Mouse (Mus musculus): ENCODE results near the gene Dcakd. TPM values are rescaled to one million over a fixed set of nuclear protein-coding genes. Genes with fewer than 3 reads are reported as not detected.

The Dcakd gene
- polyA plus RNA-seq, 1 experiment from 2014 or later: 276 TPM

GRCm38 (mm10) chr11:102958870-102959269, 69.3 kb downstream of the Dcakd start:
- Histone ChIP-seq H3K27ac (ENCODE audit: low read depth, low read length) (no peak overlapping the region), H3K36me3 (ENCODE audit: control insufficient read depth, insufficient read depth, low read length) (no peaks in the 10 kb centered on the region), H3K27me3 (ENCODE audit: control insufficient read depth, insufficient read depth, low read length) (no peaks in the 10 kb centered on the region), H3K9ac (ENCODE audit: low read length) (no peak overlapping the region), H3K4me2 (ENCODE audit: low read depth, low read length, severe bottlenecking) (no peak overlapping the region), H3K4me1 (replicated peaks; ENCODE audit: control insufficient read depth, insufficient read depth, low read length) (peaks cover 9% of the 10 kb centered on the region; the same call in 1 of the 2 replicates), H3K9me3 (ENCODE audit: control insufficient read depth, low read length) (no peaks in the 10 kb centered on the region), H3K4me3 (ENCODE audit: low read depth, low read length) (no peak overlapping the region)
- ATAC-seq (replicated peaks; ENCODE audit: low FRiP score): no peak
- no peak for DNase-seq (ENCODE audit: low spot score)
- WGBS: 83% methylated on average over 1 of the region's 1 CpGs

- no peak overlapping the region for H3K4me3 ChIP-seq (ENCODE audit: low read depth, low read length)
- no peak overlapping the region for H3K27ac ChIP-seq (ENCODE audit: low read depth, low read length)
- DNase-seq (ENCODE audit: low spot score) (no peak), ATAC-seq (replicated peaks; ENCODE audit: low FRiP score) (no peak)
- no peak overlapping the region for H3K9ac ChIP-seq (ENCODE audit: low read length)
- no peaks in the 10 kb centered on the region for H3K27me3 ChIP-seq (ENCODE audit: control insufficient read depth, insufficient read depth, low read length)
- H3K4me1 ChIP-seq (replicated peaks; ENCODE audit: control insufficient read depth, insufficient read depth, low read length): peaks cover 7% of the 10 kb centered on the region; the same call in 1 of the 2 replicates
- no peaks in the 10 kb centered on the region for H3K9me3 ChIP-seq (ENCODE audit: control insufficient read depth, low read length)
- no peak overlapping the region for H3K4me2 ChIP-seq (ENCODE audit: low read depth, low read length, severe bottlenecking)
- no peaks in the 10 kb centered on the region for H3K36me3 ChIP-seq (ENCODE audit: control insufficient read depth, insufficient read depth, low read length)
- WGBS: 94% methylated on average over 6 of the region's 6 CpGs
Measured at GRCm38 (mm10) chr11:102958431-102958830, 69.7 kb downstream of the Dcakd start.

- no peak for DNase-seq (ENCODE audit: low spot score)
- H3K9ac ChIP-seq (ENCODE audit: low read length): no peak overlapping the region
- 86% methylated on average over 8 of the region's 8 CpGs for WGBS
- H3K27ac ChIP-seq (ENCODE audit: low read depth, low read length): no peak overlapping the region
- H3K4me1 ChIP-seq (replicated peaks; ENCODE audit: control insufficient read depth, insufficient read depth, low read length): peaks cover 3% of the 10 kb centered on the region
- H3K4me3 ChIP-seq (ENCODE audit: low read depth, low read length): no peak overlapping the region
- ATAC-seq (replicated peaks; ENCODE audit: low FRiP score): no peak
- no peaks in the 10 kb centered on the region for H3K9me3 ChIP-seq (ENCODE audit: control insufficient read depth, low read length)
- H3K27me3 ChIP-seq (ENCODE audit: control insufficient read depth, insufficient read depth, low read length): no peaks in the 10 kb centered on the region
- H3K36me3 ChIP-seq (ENCODE audit: control insufficient read depth, insufficient read depth, low read length): no peaks in the 10 kb centered on the region
- no peak overlapping the region for H3K4me2 ChIP-seq (ENCODE audit: low read depth, low read length, severe bottlenecking)
Measured at GRCm38 (mm10) chr11:102957692-102958091, 70.4 kb downstream of the Dcakd start.

- DNase-seq (ENCODE audit: low spot score): no peak
- H3K4me1 ChIP-seq (replicated peaks; ENCODE audit: control insufficient read depth, insufficient read depth, low read length): peaks cover 3% of the 10 kb centered on the region
- H3K4me2 ChIP-seq (ENCODE audit: low read depth, low read length, severe bottlenecking): no peak overlapping the region
- WGBS: 66% methylated on average over 16 of the region's 16 CpGs
- no peak overlapping the region for H3K9ac ChIP-seq (ENCODE audit: low read length)
- H3K27ac ChIP-seq (ENCODE audit: low read depth, low read length): no peak overlapping the region
- H3K27me3 ChIP-seq (ENCODE audit: control insufficient read depth, insufficient read depth, low read length): no peaks in the 10 kb centered on the region
- no peak overlapping the region for H3K4me3 ChIP-seq (ENCODE audit: low read depth, low read length)
- no peaks in the 10 kb centered on the region for H3K9me3 ChIP-seq (ENCODE audit: control insufficient read depth, low read length)
- no peaks in the 10 kb centered on the region for H3K36me3 ChIP-seq (ENCODE audit: control insufficient read depth, insufficient read depth, low read length)
- no peak for ATAC-seq (replicated peaks; ENCODE audit: low FRiP score)
Measured at GRCm38 (mm10) chr11:102956962-102957614, 71.0 kb downstream of the Dcakd start.

GRCm38 (mm10) chr11:102952922-102953321, 75.2 kb downstream of the Dcakd start:
- Histone ChIP-seq H3K9me3 (ENCODE audit: control insufficient read depth, low read length) (no peaks in the 10 kb centered on the region), H3K36me3 (ENCODE audit: control insufficient read depth, insufficient read depth, low read length) (no peaks in the 10 kb centered on the region), H3K27ac (ENCODE audit: low read depth, low read length) (no peak overlapping the region), H3K4me1 (replicated peaks; ENCODE audit: control insufficient read depth, insufficient read depth, low read length) (peaks cover 11% of the 10 kb centered on the region), H3K9ac (ENCODE audit: low read length) (0 out of 2 replicates have a peak overlapping the region, but pooled peaks have one; percentile 20), H3K4me3 (ENCODE audit: low read depth, low read length) (no peak overlapping the region), H3K27me3 (ENCODE audit: control insufficient read depth, insufficient read depth, low read length) (peaks cover under 1% of the 10 kb centered on the region; the same call in 1 of the 2 replicates), H3K4me2 (ENCODE audit: low read depth, low read length, severe bottlenecking) (no peak overlapping the region)
- 29% methylated on average over 6 of the region's 6 CpGs for WGBS
- ATAC-seq (replicated peaks; ENCODE audit: low FRiP score) (peak; percentile 58), DNase-seq (ENCODE audit: low spot score) (no peak)

GRCm38 (mm10) chr11:102948043-102948961, 79.8 kb downstream of the Dcakd start:
- 1% methylated on average over 51 of the region's 51 CpGs for WGBS
- 0 out of 2 replicates have a peak overlapping the region, but pooled peaks have one; percentile 32 for H3K27ac ChIP-seq (ENCODE audit: low read depth, low read length)

GRCm38 (mm10) chr11:102946992-102947343, 81.2 kb downstream of the Dcakd start:
- H3K4me1 ChIP-seq (replicated peaks; ENCODE audit: control insufficient read depth, insufficient read depth, low read length): peaks cover 26% of the 10 kb centered on the region
- no peaks in the 10 kb centered on the region for H3K9me3 ChIP-seq (ENCODE audit: control insufficient read depth, low read length)
- peaks cover 39% of the 10 kb centered on the region for H3K27me3 ChIP-seq (ENCODE audit: control insufficient read depth, insufficient read depth, low read length)
- H3K4me3 ChIP-seq (ENCODE audit: low read depth, low read length): peak overlapping the region; percentile 31; the same call in 1 of the 2 replicates
- 3% methylated on average over 8 of the region's 8 CpGs for WGBS
- no peak overlapping the region for H3K27ac ChIP-seq (ENCODE audit: low read depth, low read length)
- no peaks in the 10 kb centered on the region for H3K36me3 ChIP-seq (ENCODE audit: control insufficient read depth, insufficient read depth, low read length)
- DNase-seq (ENCODE audit: low spot score): no peak
- H3K9ac ChIP-seq (ENCODE audit: low read length): no peak overlapping the region
- ATAC-seq (replicated peaks; ENCODE audit: low FRiP score): no peak
- peak overlapping the region; percentile 56 for H3K4me2 ChIP-seq (ENCODE audit: low read depth, low read length, severe bottlenecking)

More at GRCm38 (mm10) chr11:102948043-102948961, 79.8 kb downstream of the Dcakd start:
- peak overlapping the region; percentile 56 for H3K9ac ChIP-seq (ENCODE audit: low read length)
- H3K4me3 ChIP-seq (ENCODE audit: low read depth, low read length): peak overlapping the region; percentile 42
- peak overlapping the region; percentile 78 for H3K4me2 ChIP-seq (ENCODE audit: low read depth, low read length, severe bottlenecking)
- no peaks in the 10 kb centered on the region for H3K36me3 ChIP-seq (ENCODE audit: control insufficient read depth, insufficient read depth, low read length)
- no peaks in the 10 kb centered on the region for H3K9me3 ChIP-seq (ENCODE audit: control insufficient read depth, low read length)
- H3K4me1 ChIP-seq (replicated peaks; ENCODE audit: control insufficient read depth, insufficient read depth, low read length): peaks cover 29% of the 10 kb centered on the region
- DNase-seq (ENCODE audit: low spot score): peak; percentile 73
- peaks cover 39% of the 10 kb centered on the region for H3K27me3 ChIP-seq (ENCODE audit: control insufficient read depth, insufficient read depth, low read length)
- no peak for ATAC-seq (replicated peaks; ENCODE audit: low FRiP score)

- Histone ChIP-seq H3K9me3 (ENCODE audit: control insufficient read depth, low read length) (no peaks in the 10 kb centered on the region), H3K9ac (ENCODE audit: low read length) (peak within 1 kb of the TSS; percentile 55), H3K4me1 (replicated peaks; ENCODE audit: control insufficient read depth, insufficient read depth, low read length) (peaks cover 26% of the 10 kb centered on the region), H3K36me3 (ENCODE audit: control insufficient read depth, insufficient read depth, low read length) (no peaks in the 10 kb centered on the region), H3K4me3 (ENCODE audit: low read depth, low read length) (peak within 1 kb of the TSS; percentile 31), H3K27ac (ENCODE audit: low read depth, low read length) (no peak within 1 kb of the TSS), H3K4me2 (ENCODE audit: low read depth, low read length, severe bottlenecking) (peak within 1 kb of the TSS; percentile 56), H3K27me3 (ENCODE audit: control insufficient read depth, insufficient read depth, low read length) (peaks cover 39% of the 10 kb centered on the region)
- ATAC-seq (replicated peaks; ENCODE audit: low FRiP score) (peak; percentile 87), DNase-seq (ENCODE audit: low spot score) (peak; percentile 95)
- WGBS: under 1% methylated on average over 78 of the region's 87 CpGs
Measured at GRCm38 (mm10) chr11:102946265-102946991, 81.7 kb downstream of the Dcakd start, which contains the start of gene C1ql1. Gene C1ql1, minus strand, starts transcription at chr11:102946688.

Data from forebrain, embryonic 11.5 days (tissue).